Mouse (Mus musculus) intestine, embryonic 16.5 days (tissue): ENCODE measurements around the gene Myo7a. TPM values are rescaled to one million over a fixed set of nuclear protein-coding genes. Genes with fewer than 3 reads are reported as not detected.

ENCODE experiments used
- ATAC-seq: fragments of 200-750 bp; cut with Nextera tagmentation; 2 replicates; pipeline ENCODE4 v1.8.0; 2017; ENCODE audit warnings: moderate TSS enrichment, moderate library complexity
- H3K27ac ChIP-seq: fragments of 300-500 bp; sonication (generic); 2 replicates; pipeline ENCODE4 v1.5.1; 2014; ENCODE audit warnings: mild to moderate bottlenecking, low read length
- H3K27me3 ChIP-seq: fragments of 300-500 bp; sonication (generic); replicated peaks from 2 replicates; pipeline ENCODE4 v1.6.1; 2014; ENCODE audit warnings: low read length, control low read depth, mixed read lengths; ENCODE audit not compliant: control insufficient read depth, insufficient read depth
- H3K36me3 ChIP-seq: fragments of 300-500 bp; sonication (generic); 2 replicates; pipeline ENCODE4 v1.6.1; 2014; ENCODE audit warnings: low read length, control low read depth; ENCODE audit not compliant: control insufficient read depth, insufficient read depth
- H3K4me1 ChIP-seq: fragments of 300-500 bp; sonication (generic); 2 replicates; pipeline ENCODE4 v1.6.1; 2014; ENCODE audit warnings: low read length, control low read depth, mixed read lengths; ENCODE audit not compliant: control insufficient read depth, insufficient read depth
- H3K4me2 ChIP-seq: fragments of 300-500 bp; sonication (generic); 2 replicates; pipeline ENCODE4 v1.6.1; 2014; ENCODE audit warnings: low read depth, low read length, control low read depth
- H3K4me3 ChIP-seq: fragments of 300-500 bp; sonication (generic); 2 replicates; pipeline ENCODE4 v1.5.1; 2014; ENCODE audit warnings: mild to moderate bottlenecking, low read length
- H3K9ac ChIP-seq: fragments of 300-500 bp; sonication (generic); 2 replicates; pipeline ENCODE4 v1.6.1; 2014; ENCODE audit warnings: low read depth, low read length
- H3K9me3 ChIP-seq: fragments of 300-500 bp; sonication (generic); 2 replicates; pipeline ENCODE4 v1.6.1; 2016; ENCODE audit warnings: low read length, control low read depth; ENCODE audit not compliant: control insufficient read depth
- WGBS: fragments of 180-500 bp; shearing (Covaris S2); extraction: QIAGEN DNeasy Blood & Tissue Kit; methylation state at CpG from one replicate; pipeline ENCODE4 v1.1.7; 2014; 5-methylcytosine and 5-hydroxymethylcytosine counted together
- polyA plus RNA-seq: library from polyadenylated mRNA; unstranded; fragments of >200 nt; fragmentation: Nextera tagmentation; extraction: Ambion mirVana; gene quantifications from 2 replicates; pipeline ENCODE4 v1.2.1, GENCODE M21; 2015

The Myo7a gene
- polyA plus RNA-seq, 1 experiment from 2014 or later = 24.0 TPM

GRCm38 (mm10) chr7:98051980-98052379 lies 67.3 kb downstream of the Myo7a start:
- no peak for ATAC-seq

GRCm38 (mm10) chr7:98048101-98048824 lies 71.1 kb downstream of the Myo7a start:
- ATAC-seq = peak; percentile 55
- Histone ChIP-seq H3K27ac (peak overlapping the region; percentile 45; the same call in 1 of the 2 replicates), H3K4me1 (peaks cover 3% of the 10 kb centered on the region; the same call in 1 of the 2 replicates), H3K4me3 (no peak overlapping the region), H3K27me3 (no peaks in the 10 kb centered on the region), H3K9me3 (no peaks in the 10 kb centered on the region), H3K36me3 (no peaks in the 10 kb centered on the region), H3K4me2 (no peak overlapping the region), H3K9ac (no peak overlapping the region)
- 50% methylated on average over 9 of the region's 9 CpGs for WGBS

More at GRCm38 (mm10) chr7:98051980-98052379, 67.3 kb downstream of the Myo7a start:
- Histone ChIP-seq H3K9ac (no peak overlapping the region), H3K27ac (no peak overlapping the region), H3K36me3 (no peaks in the 10 kb centered on the region), H3K27me3 (no peaks in the 10 kb centered on the region), H3K4me1 (peaks cover 3% of the 10 kb centered on the region; the same call in 1 of the 2 replicates), H3K9me3 (no peaks in the 10 kb centered on the region), H3K4me3 (no peak overlapping the region), H3K4me2 (no peak overlapping the region)
- 20% methylated on average over 8 of the region's 8 CpGs for WGBS

GRCm38 (mm10) chr7:98002617-98003016 lies 116.7 kb downstream of the Myo7a start:
- no peaks in the 10 kb centered on the region for H3K4me1 ChIP-seq
- WGBS = 58% methylated on average over 7 of the region's 7 CpGs
- no peaks in the 10 kb centered on the region for H3K36me3 ChIP-seq

More at GRCm38 (mm10) chr7:98002617-98003016, 116.7 kb downstream of the Myo7a start:
- ATAC-seq = no peak
- Histone ChIP-seq H3K4me3 (no peak overlapping the region), H3K27me3 (no peaks in the 10 kb centered on the region), H3K4me2 (no peak overlapping the region), H3K27ac (no peak overlapping the region), H3K9ac (no peak overlapping the region), H3K9me3 (no peaks in the 10 kb centered on the region)

Other genes starting within 250 kb of the Myo7a start
- gene Gdpd4, start 199.6 kb downstream of the Myo7a start, polyA plus RNA-seq = not detected in 2 replicates
- 0.37 TPM in 2 replicates for gene Omp, start 26.0 kb upstream of the Myo7a start, polyA plus RNA-seq
- 10.2 and 10.9 TPM in 2 replicates for gene Capn5, start 58.8 kb upstream of the Myo7a start, polyA plus RNA-seq
- 0.15 TPM in 1 of 2 replicates, not detected in the other for gene B3gnt6, start 80.0 kb upstream of the Myo7a start, polyA plus RNA-seq
- gene Acer3, start 201.7 kb upstream of the Myo7a start, polyA plus RNA-seq = 17.1 and 20.5 TPM in 2 replicates
- gene Tsku, start 241.8 kb upstream of the Myo7a start, polyA plus RNA-seq = 6.2 and 7.5 TPM in 2 replicates